Mouse (Mus musculus): Measurements from ENCODE around the gene 9130023H24Rik. TPM values are rescaled to one million over a fixed set of nuclear protein-coding genes. Genes with fewer than 3 reads are reported as not detected.

The 9130023H24Rik gene
- polyA plus RNA-seq, 1 experiment from 2014 or later, result 12.9 TPM

DNA sequence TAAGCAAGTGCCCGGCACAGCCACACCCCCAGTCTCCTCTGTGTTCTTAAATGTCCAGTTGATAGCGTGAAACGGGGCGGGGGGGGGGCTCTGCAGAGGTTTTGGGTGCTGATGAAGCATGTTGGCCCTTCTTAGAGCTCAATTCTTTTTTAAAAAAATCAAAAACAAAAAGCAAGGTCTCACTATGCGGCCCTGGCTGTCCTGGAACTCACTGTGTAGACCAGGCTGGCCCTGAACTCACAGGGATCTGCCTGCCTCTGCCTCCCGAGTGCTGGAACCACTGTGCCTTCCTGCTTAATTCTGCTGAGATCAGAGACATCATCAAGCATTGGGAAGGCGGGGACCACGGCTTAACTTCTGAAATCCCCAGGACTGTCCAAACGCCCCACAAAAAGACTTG lies 36.2 kb downstream of the 9130023H24Rik start:
- no peak for DNase-seq (ENCODE audit: low spot score)
- WGBS, result 87% methylated on average over 9 of the region's 9 CpGs
- Histone ChIP-seq H3K27ac (ENCODE audit: low read depth, low read length) (no peak overlapping the region), H3K9ac (ENCODE audit: low read length) (no peak overlapping the region), H3K9me3 (ENCODE audit: control insufficient read depth, low read length) (no peaks in the 10 kb centered on the region), H3K4me2 (ENCODE audit: low read depth) (no peak overlapping the region), H3K27me3 (ENCODE audit: control insufficient read depth, insufficient read depth, low read length) (no peaks in the 10 kb centered on the region), H3K4me1 (ENCODE audit: control insufficient read depth, insufficient read depth, low read length) (no peaks in the 10 kb centered on the region), H3K4me3 (ENCODE audit: low read depth, low read length) (no peak overlapping the region), H3K36me3 (ENCODE audit: control insufficient read depth, insufficient read depth, low read length) (no peaks in the 10 kb centered on the region)
- no peak for ATAC-seq (ENCODE audit: insufficient read depth, low FRiP score, low TSS enrichment)

Other genes with a start within 250 kb of the 9130023H24Rik start
- 6.3 and 8.6 TPM in 2 replicates for gene Pycard, start 244.2 kb downstream of the 9130023H24Rik start, polyA plus RNA-seq (2014; fragmentation: Nextera tagmentation; extraction: Ambion mirVana)
- not detected in 2 replicates for gene Trim72, start 234.1 kb downstream of the 9130023H24Rik start, polyA plus RNA-seq (2014; fragmentation: Nextera tagmentation; extraction: Ambion mirVana)
- 0.37 and 0.64 TPM in 2 replicates for gene Itgam, start 175.4 kb downstream of the 9130023H24Rik start, polyA plus RNA-seq (2014; fragmentation: Nextera tagmentation; extraction: Ambion mirVana)
- gene Gm49368, start 175.3 kb downstream of the 9130023H24Rik start, polyA plus RNA-seq (2014; fragmentation: Nextera tagmentation; extraction: Ambion mirVana), result not detected in 2 replicates
- gene Itgax, start 108.5 kb downstream of the 9130023H24Rik start, polyA plus RNA-seq (2014; fragmentation: Nextera tagmentation; extraction: Ambion mirVana), result not detected in 2 replicates
- not detected in 2 replicates for gene Itgad, start 83.7 kb downstream of the 9130023H24Rik start, polyA plus RNA-seq (2014; fragmentation: Nextera tagmentation; extraction: Ambion mirVana)
- 2.3 and 3.4 TPM in 2 replicates for gene Cox6a2, start 31.6 kb downstream of the 9130023H24Rik start, polyA plus RNA-seq (2014; fragmentation: Nextera tagmentation; extraction: Ambion mirVana)
- 10.5 and 11.6 TPM in 2 replicates for gene Armc5, start 689 bp downstream of the 9130023H24Rik start, polyA plus RNA-seq (2014; fragmentation: Nextera tagmentation; extraction: Ambion mirVana)
- gene Tgfb1i1, start 8.8 kb upstream of the 9130023H24Rik start, polyA plus RNA-seq (2014; fragmentation: Nextera tagmentation; extraction: Ambion mirVana), result 31.3 and 32.3 TPM in 2 replicates
- 0.13 and 0.55 TPM in 2 replicates for gene Slc5a2, start 27.6 kb upstream of the 9130023H24Rik start, polyA plus RNA-seq (2014; fragmentation: Nextera tagmentation; extraction: Ambion mirVana)
- gene BC017158, start 60.1 kb upstream of the 9130023H24Rik start, polyA plus RNA-seq (2014; fragmentation: Nextera tagmentation; extraction: Ambion mirVana), result 24.2 and 24.6 TPM in 2 replicates
- gene Rgs10, start 180.7 kb upstream of the 9130023H24Rik start, polyA plus RNA-seq (2014; fragmentation: Nextera tagmentation; extraction: Ambion mirVana), result 12.4 and 12.7 TPM in 2 replicates
- 32.2 and 39.8 TPM in 2 replicates for gene Tial1, start 223.7 kb upstream of the 9130023H24Rik start, polyA plus RNA-seq (2014; fragmentation: Nextera tagmentation; extraction: Ambion mirVana)